Mouse (Mus musculus) heart, postnatal 36 days (tissue): Measurements from ENCODE around the gene Ccdc106. TPM values are rescaled to one million over a fixed set of nuclear protein-coding genes. Genes with fewer than 3 reads are reported as not detected.
A peak's percentile ranks its signal among the peaks of the same experiment; 100 is the strongest.
"Not testable (repeated sequence)": the region's sequence is repeated elsewhere in the genome, so short reads cannot be mapped to it uniquely, and the experiment has no call there.

Source experiments
- DNase-seq, 2 experiments: peaks; one replicate each; pipeline ENCODE4 v3.0.0; 2021 to 2022
- intact Hi-C: fragments of 180-260 bp; cut with DNase I; formaldehyde crosslinking; loops from one replicate; pipeline ENCODE4 v1.15.1; 2025
- total RNA-seq, 2 experiments: library from RNA; stranded (reverse); gene quantifications; 2 replicates each; pipeline ENCODE4 v1.2.3; 2021

Gene Ccdc106
- total RNA-seq: not detected

GRCm38 (mm10) chr7:5020000-5020681, at the start of gene Ccdc106, which contains the start of gene Zfp865:
TSS of gene Ccdc106 (plus strand) at chr7:5020553.
TSS of gene Zfp865 (plus strand) at chr7:5020376.
- intact Hi-C loops: loop anchor here (5.0 to 10.0 kb wide), 3 partner anchors 205 to 365 kb away; partner anchors contain the start of genes Ppp6r1, Rpl28 and Ube2s
- DNase-seq: peak; percentile 98 to 99

GRCm38 (mm10) chr7:4971068-4971467, 49.3 kb upstream of the Ccdc106 start, which contains the start of gene Sbk3:
TSS of gene Sbk3 (minus strand) at chr7:4971168.
- no peak for DNase-seq
- intact Hi-C loops: no loop called here

GRCm38 (mm10) chr7:4971710-4972109, 48.6 kb upstream of the Ccdc106 start:
- intact Hi-C loops: no loop called here

GRCm38 (mm10) chr7:4972321-4973047, 47.9 kb upstream of the Ccdc106 start:
- DNase-seq: peak; percentile 67 to 73
- intact Hi-C loops: no loop called here

More at GRCm38 (mm10) chr7:4971710-4972109, 48.6 kb upstream of the Ccdc106 start:
- DNase-seq: peak; percentile 41 to 45

- DNase-seq: no peak
- intact Hi-C loops: no loop called here
Observed at GRCm38 (mm10) chr7:4975455-4975854, 44.9 kb upstream of the Ccdc106 start.

GRCm38 (mm10) chr7:4976832-4977231, 43.5 kb upstream of the Ccdc106 start:
- no peak for DNase-seq
- intact Hi-C loops: no loop called here

GRCm38 (mm10) chr7:4988250-4988649, 32.1 kb upstream of the Ccdc106 start:
- intact Hi-C loops: no loop called here
- no peak for DNase-seq

GRCm38 (mm10) chr7:4993347-4993998, 26.9 kb upstream of the Ccdc106 start:
- no peak for DNase-seq
- intact Hi-C loops: no loop called here

- DNase-seq: no peak
- intact Hi-C loops: no loop called here
Observed at GRCm38 (mm10) chr7:4993999-4994788, 26.2 kb upstream of the Ccdc106 start.

GRCm38 (mm10) chr7:4995268-4996002, 24.9 kb upstream of the Ccdc106 start:
- no peak for DNase-seq
- intact Hi-C loops: loop anchor here (2.0 kb wide), 1 partner anchor 55 kb away; the partner anchor contains the start of gene Zfp580

GRCm38 (mm10) chr7:4996003-4996895, 24.1 kb upstream of the Ccdc106 start, which contains the start of gene Zfp579:
TSS of gene Zfp579 (minus strand) at chr7:4996158.
- DNase-seq: peak; percentile 91 to 93
- intact Hi-C loops: loop anchor here (2.0 kb wide), 1 partner anchor 55 kb away; the partner anchor contains the start of gene Zfp580

GRCm38 (mm10) chr7:4996934-4997333, 23.4 kb upstream of the Ccdc106 start:
- no peak for DNase-seq
- intact Hi-C loops: loop anchor here (2.0 kb wide), 1 partner anchor 54 kb away; the partner anchor contains the start of gene Zfp580

- no peak for DNase-seq
- intact Hi-C loops: no loop called here
Observed at GRCm38 (mm10) chr7:4999876-5000275, 20.5 kb upstream of the Ccdc106 start.

GRCm38 (mm10) chr7:5002876-5003275, 17.5 kb upstream of the Ccdc106 start:
- DNase-seq, intact Hi-C loops: not testable (repeated sequence)

GRCm38 (mm10) chr7:5008229-5008628, 12.1 kb upstream of the Ccdc106 start:
- intact Hi-C loops: no loop called here
- no peak for DNase-seq

GRCm38 (mm10) chr7:5012681-5013513, 7.5 kb upstream of the Ccdc106 start:
- intact Hi-C loops: loop anchor here (10.0 kb wide), 2 partner anchors 198 to 358 kb away; partner anchors contain the start of genes Ppp6r1 and Ube2s
- DNase-seq: no peak
